Mouse (Mus musculus): ENCODE results near the gene Rnps1.
"Not testable (repeated sequence)": the region's sequence is repeated elsewhere in the genome, so short reads cannot be mapped to it uniquely, and the experiment has no call there.

Gene Rnps1

GRCm38 (mm10) chr17:24429201-24429983, 15.0 kb downstream of the Rnps1 start:
- DNase-seq = no peak

DNA sequence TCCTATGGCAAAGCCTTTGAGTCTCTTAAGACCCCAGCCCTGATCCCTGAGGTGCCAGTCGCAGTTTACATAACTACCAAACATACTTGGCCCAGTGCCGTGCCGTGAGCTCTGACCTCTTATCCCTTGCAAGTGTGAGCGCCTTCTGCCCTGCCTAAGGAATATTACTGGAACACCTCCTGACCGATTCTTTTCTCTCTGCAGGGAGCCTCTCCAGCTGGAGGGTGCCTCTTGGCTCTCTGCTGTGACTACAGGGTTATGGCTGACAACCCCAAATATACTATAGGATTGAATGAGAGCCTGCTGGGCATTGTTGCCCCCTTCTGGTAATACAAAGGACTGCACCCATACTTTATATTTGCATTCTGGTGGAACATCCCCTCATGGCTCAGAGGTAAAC, 22.7 kb downstream of the Rnps1 start:
- no peak for DNase-seq

DNA sequence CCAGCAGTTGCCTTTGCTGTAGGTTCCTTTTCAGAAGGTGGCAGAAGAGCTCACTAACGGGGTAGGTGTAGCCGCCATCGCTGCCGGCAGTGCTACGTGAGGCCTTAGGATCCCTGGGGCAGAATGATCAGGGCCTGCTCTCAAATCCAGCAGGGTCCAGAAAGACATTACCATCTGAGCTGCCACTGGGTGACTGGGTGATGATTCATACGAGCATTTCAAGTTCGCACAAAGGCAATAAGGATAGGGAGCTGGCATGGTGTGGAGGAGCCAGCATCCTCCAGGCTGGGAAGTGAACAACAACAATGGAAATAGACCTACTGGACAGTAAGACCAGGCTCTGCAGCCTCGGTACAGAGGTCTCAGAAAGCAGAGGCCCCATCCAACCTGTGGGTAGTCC, 26.0 kb downstream of the Rnps1 start:
- DNase-seq = no peak

DNA sequence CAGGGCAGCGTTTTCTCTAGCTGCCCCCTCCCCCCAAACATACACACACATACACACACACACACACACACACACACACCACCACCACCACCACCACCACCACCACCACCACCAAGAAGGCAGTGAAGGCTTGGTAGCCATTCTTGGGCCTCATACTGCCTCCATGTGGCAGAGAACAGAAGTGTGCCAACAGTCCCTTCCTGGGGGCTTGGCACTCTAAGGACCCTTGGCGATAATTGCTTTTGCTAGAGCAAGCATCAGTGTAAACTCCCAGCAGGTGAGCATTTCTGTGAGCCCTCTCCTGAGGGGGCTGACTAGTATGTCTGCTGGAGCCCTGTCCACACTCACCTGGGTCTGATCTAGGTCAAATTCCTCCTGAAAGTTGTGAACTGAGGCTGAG, 26.8 kb downstream of the Rnps1 start:
- no peak for DNase-seq

DNA sequence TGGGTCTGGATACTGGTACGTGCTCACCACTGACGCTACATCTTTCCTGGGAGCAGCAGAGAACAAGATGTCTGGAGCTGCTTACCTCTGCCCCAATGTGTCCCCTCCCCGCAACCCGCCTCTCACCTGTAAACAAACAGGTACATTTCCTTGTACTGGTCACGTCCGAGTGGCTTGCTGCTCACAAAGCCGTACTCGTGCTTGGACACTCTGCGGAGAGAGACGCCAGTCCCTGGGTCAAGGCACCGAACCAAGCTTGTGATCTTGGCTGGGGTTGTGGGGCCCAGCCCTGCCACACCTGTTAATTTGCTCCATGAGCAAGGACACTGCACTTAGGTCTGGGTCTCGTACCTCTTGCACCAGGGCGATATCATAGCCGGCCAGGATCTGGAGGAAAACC, 27.7 kb downstream of the Rnps1 start:
- no peak for DNase-seq

GRCm38 (mm10) chr17:24442632-24443155, 28.3 kb downstream of the Rnps1 start, which contains the start of gene Dnase1l2:
TSS of gene Dnase1l2 (minus strand) at chr17:24443105.
- no peak for DNase-seq

- no peak for DNase-seq
Observed at GRCm38 (mm10) chr17:24443409-24443808, 29.0 kb downstream of the Rnps1 start.

DNA sequence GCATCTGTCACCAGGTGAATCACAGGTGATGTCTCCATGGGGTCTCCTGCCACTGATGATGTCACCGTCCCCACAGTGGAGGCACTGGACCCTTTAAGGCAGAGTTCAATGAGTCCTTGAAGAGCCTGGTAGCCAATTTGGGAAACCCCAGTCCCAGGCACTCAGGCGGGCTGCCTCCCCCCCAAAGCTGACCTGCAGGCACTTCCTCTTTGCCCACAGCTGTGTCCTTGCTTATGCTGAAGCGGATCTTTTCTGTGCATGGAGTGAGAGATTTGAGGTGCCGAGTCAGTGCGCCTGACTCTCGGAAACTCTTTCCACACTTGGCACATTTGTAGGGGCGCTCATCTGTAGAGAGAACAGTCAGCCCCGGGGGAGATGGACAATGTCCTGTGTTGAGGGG, 32.2 kb downstream of the Rnps1 start:
- DNase-seq = no peak

DNA sequence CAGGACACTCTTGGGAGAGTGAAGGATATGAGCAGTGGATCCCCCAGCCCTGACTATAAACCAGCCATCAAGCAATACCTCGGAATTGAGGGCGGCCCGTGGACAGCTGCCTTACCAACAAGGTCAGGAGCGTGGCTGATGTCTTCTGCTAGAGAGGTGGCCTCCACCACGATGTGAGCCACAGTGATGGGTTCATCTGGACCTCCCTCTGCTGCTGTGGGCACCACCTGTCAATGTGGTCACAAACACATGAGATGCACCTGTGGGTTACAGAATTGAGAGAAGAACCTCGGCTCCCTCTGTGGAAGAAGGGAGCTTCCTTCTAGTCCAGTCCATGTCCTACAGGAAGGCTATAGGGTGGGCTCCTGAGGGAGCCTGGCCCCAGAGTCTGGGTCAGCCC, 35.1 kb downstream of the Rnps1 start:
- no peak for DNase-seq

DNA sequence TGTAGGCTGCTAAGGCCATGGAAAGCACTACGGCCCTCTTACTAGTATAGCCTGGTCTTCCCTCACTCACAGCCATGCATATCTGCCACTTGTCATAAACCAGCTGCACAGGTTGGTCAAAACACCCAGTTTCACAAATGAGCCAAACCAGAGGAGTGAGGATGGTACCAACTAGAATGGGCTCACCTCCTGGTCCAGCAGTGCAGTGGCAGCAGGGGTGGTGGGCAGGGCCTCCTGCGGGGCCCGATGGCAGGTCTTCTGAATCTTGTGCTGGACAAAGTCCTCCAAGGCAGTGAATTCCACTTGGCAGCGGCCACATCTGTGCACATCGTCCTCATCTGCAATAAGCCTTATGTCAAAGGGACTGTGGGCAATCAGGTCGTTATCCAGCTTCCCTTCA, 36.9 kb downstream of the Rnps1 start:
- no peak for DNase-seq

GRCm38 (mm10) chr17:24453372-24453771, 39.0 kb downstream of the Rnps1 start:
- DNase-seq = no peak

GRCm38 (mm10) chr17:24454218-24454755, 39.9 kb downstream of the Rnps1 start:
- no peak for DNase-seq

DNA sequence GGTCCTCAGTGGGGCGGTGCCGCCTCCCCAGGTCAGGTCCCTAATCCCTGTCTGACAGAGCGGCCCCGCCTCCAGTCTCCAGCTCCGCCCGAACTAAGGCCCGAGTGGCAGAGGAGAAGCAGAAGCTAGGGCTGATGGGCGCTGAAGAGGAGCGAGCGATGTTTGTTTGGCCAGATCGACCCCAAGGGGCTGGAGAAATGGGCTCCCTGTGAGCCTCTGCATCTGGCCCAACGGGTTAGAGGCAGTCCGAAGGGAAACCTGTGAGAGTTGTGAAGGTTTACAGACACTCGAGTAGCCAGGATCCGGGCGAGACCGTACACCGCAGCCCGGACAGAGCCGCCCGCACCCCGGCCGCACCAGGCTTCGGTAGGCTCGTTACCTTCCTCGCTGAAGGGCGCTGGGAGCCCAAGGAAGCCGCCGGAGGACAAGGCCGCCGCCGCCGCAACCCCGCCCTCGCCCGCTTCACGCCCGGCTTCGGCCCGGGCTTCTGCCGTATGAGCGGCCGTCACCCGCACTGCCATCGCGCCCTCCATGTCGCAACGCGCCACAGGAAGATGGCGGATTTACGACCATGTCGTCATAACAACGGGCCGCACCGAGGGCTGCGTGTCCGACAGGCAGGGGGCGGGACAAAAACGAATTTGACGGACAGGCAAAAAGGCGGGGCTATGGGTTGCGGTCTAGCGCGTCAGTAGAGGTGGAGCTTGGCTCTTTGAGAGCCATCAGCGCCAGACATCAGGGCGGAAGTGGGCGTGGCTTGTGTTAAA, 40.6 kb downstream of the Rnps1 start:
- DNase-seq = peak; percentile 97

- not testable (repeated sequence) for DNase-seq
Observed at GRCm38 (mm10) chr17:24455523-24456206, 41.3 kb downstream of the Rnps1 start.

GRCm38 (mm10) chr17:24461580-24461979, 47.2 kb downstream of the Rnps1 start:
- no peak for DNase-seq

DNA sequence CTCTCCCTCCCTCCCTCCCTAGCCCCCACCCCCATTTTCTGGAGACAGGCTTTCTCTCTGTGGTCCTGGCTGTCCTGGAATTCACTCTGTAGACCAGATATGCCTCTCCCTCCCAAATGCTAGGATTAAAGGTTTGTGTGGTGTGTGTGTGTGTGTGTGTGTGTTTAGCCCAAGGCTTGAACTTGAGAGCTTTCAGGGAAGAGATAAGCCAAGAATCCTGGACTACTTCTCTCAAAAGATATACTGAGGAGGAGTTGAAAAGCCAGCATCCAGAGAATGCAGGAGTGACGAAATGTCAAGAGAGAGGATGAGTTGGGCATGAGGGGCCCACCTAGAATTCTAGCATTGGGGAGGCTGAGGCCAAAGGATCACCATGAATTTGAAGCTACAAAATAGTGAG, 48.6 kb downstream of the Rnps1 start:
- no peak for DNase-seq

DNA sequence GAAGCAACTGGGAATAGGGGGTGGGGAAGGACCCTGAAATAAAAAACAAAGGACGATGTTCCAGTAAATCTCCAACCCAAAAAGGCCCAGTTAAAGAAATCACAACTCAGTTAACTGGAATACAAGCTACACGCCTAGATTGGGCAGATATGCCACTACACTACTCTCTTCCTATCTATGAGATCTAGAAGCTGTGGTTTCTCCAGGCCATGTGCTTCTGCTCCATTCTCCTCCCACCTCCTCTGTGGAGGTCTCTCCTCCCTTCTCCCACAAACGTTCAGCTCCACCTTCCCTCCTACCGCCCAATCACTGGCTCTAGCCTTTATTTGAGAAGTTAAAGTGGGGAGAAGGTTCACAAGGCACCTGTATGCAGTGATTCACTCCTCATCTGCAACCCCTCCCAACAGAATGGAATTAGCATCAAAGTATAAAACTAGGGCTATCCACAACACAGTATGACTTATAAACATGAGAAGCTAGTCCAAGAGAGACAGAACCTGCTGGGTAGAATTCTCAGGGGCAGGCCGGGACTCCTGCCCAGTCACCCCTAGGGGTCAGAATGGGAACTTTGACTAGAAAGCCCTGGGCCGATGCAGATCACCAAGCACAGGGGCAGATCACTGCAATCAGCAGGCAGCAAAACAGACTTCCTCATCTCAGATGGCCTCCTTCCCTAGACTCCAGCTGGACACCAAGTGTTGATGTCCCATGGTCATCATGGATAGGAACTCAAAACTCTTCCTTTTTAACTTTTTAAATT, 49.2 kb downstream of the Rnps1 start:
- DNase-seq = no peak

DNA sequence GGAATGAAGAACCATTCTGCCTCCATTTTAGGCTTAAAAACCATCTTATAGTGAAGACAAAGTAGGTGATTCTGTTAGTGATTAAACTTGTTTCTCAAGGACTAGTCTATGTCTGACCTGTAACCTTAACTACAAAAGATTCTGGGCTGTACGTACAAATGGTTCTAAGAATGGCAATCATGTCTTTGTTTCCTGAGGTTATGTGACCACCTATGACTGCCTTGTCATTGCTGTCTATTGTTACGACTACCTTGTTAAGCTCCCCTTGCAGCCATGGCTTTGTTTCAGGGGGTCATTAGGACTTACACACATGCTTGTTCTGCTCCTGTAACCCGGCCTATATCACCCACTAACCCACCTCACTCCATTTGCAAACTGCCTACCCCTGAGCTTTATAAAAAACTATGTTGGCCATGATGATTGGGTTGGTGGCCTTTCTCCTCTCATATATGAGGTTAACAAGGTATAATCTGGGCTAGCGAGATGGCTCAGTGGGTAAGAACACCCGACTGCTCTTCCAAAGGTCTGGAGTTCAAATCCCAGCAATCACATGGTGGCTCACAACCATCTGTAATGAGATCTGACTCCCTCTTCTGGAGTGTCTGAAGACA, 54.4 kb downstream of the Rnps1 start:
- no peak for DNase-seq

- DNase-seq = no peak
Observed at GRCm38 (mm10) chr17:24469336-24469909, 55.1 kb downstream of the Rnps1 start.

- peak; percentile 100 for DNase-seq
Observed at GRCm38 (mm10) chr17:24469910-24470602, 55.7 kb downstream of the Rnps1 start, which contains the start of the genes E4f1 and Pgp. TSS of gene E4f1 (minus strand) at chr17:24470313. TSS of gene Pgp (plus strand) at chr17:24470392.
